Mouse (Mus musculus) ES-Bruce4 (cell line): Measurements from ENCODE around the gene Slc23a2. TPM values are rescaled to one million over a fixed set of nuclear protein-coding genes. Genes with fewer than 3 reads are reported as not detected.

Source experiments
- H3K27ac ChIP-seq: 2 replicates; pipeline ENCODE4 v1.5.1; 2012; ENCODE audit warnings: low read length, inconsistent platforms; ENCODE audit not compliant: insufficient read depth
- H3K27me3 ChIP-seq: 2 replicates; pipeline ENCODE4 v1.6.1; 2012; ENCODE audit warnings: mild to moderate bottlenecking, low read length, inconsistent platforms; ENCODE audit not compliant: control insufficient read depth, poor library complexity, insufficient read depth, severe bottlenecking
- H3K36me3 ChIP-seq: 2 replicates; pipeline ENCODE4 v1.6.1; 2012; ENCODE audit warnings: inconsistent platforms, mild to moderate bottlenecking, low read length, moderate library complexity; ENCODE audit not compliant: control insufficient read depth, poor library complexity, insufficient read depth, severe bottlenecking
- H3K4me1 ChIP-seq: one replicate; pipeline ENCODE4 v1.8.1; 2011; ENCODE audit warnings: low read length; ENCODE audit not compliant: control insufficient read depth, insufficient read depth
- H3K4me3 ChIP-seq: 2 replicates; pipeline ENCODE4 v1.5.1; 2011; ENCODE audit warnings: low read depth, mild to moderate bottlenecking, low read length
- H3K9ac ChIP-seq: 2 replicates; pipeline ENCODE4 v1.6.1; 2012; ENCODE audit warnings: low read depth, mild to moderate bottlenecking, inconsistent platforms; ENCODE audit not compliant: poor library complexity, severe bottlenecking
- H3K9me3 ChIP-seq: replicated peaks from 2 replicates; pipeline ENCODE4 v1.6.1; 2012; ENCODE audit warnings: mild to moderate bottlenecking, low read length, inconsistent platforms; ENCODE audit not compliant: control insufficient read depth, poor library complexity, insufficient read depth, severe bottlenecking
- CTCF ChIP-seq: IDR thresholded peaks from one replicate; pipeline ENCODE4 v1.8.1; 2011; ENCODE audit warnings: low read depth, low read length
- EP300 ChIP-seq: IDR thresholded peaks from 2 replicates; pipeline ENCODE4 v1.6.1; 2011; ENCODE audit warnings: low read depth, low read length; ENCODE audit not compliant: insufficient read depth
- POLR2A ChIP-seq: IDR thresholded peaks from one replicate; pipeline ENCODE4 v1.8.1; 2011; ENCODE audit warnings: low read length; ENCODE audit not compliant: insufficient read depth
- polyA plus RNA-seq: library from polyadenylated mRNA; stranded (reverse); fragments of >200 nt; gene quantifications from 2 replicates; pipeline ENCODE4 v1.2.4, GENCODE M21; 2011; ENCODE audit warnings: low read depth; ENCODE audit not compliant: missing spikeins, insufficient read depth, insufficient read length

Slc23a2 gene
- polyA plus RNA-seq, 1 experiment = 20.8 TPM

- Histone ChIP-seq H3K27me3 (no peaks in the 10 kb centered on the region), H3K36me3 (peaks cover 15% of the 10 kb centered on the region), H3K4me1 (no peaks in the 10 kb centered on the region), H3K4me3 (no peak overlapping the region), H3K9ac (no peak overlapping the region), H3K9me3 (no peaks in the 10 kb centered on the region), H3K27ac (no peak overlapping the region)
- no peak for TF ChIP-seq POLR2A
- TF ChIP-seq CTCF = no peak
- no peak for TF ChIP-seq EP300
These were observed 91.1 kb downstream of the Slc23a2 start for GRCm38 (mm10) chr2:132053824-132054223.

GRCm38 (mm10) chr2:132051798-132052197, 93.1 kb downstream of the Slc23a2 start:
- Histone ChIP-seq H3K4me1 (no peaks in the 10 kb centered on the region), H3K36me3 (0 out of 2 replicates have a peak, but pooled peaks cover 6% of the 10 kb centered on the region), H3K27ac (no peak overlapping the region), H3K4me3 (no peak overlapping the region), H3K9me3 (no peaks in the 10 kb centered on the region), H3K27me3 (no peaks in the 10 kb centered on the region), H3K9ac (no peak overlapping the region)
- no peak for TF ChIP-seq CTCF
- TF ChIP-seq POLR2A = no peak
- TF ChIP-seq EP300 = no peak

- Histone ChIP-seq H3K9me3 (no peaks in the 10 kb centered on the region), H3K27me3 (no peaks in the 10 kb centered on the region), H3K36me3 (no peaks in the 10 kb centered on the region), H3K9ac (no peak overlapping the region), H3K27ac (no peak overlapping the region), H3K4me1 (peaks cover 2% of the 10 kb centered on the region), H3K4me3 (no peak overlapping the region)
- TF ChIP-seq CTCF = no peak
- TF ChIP-seq EP300 = no peak
- no peak for TF ChIP-seq POLR2A
These were observed 95.0 kb downstream of the Slc23a2 start for GRCm38 (mm10) chr2:132049921-132050320.

- Histone ChIP-seq H3K9ac (no peak overlapping the region), H3K4me3 (no peak overlapping the region), H3K27me3 (no peaks in the 10 kb centered on the region), H3K27ac (no peak overlapping the region), H3K36me3 (no peaks in the 10 kb centered on the region), H3K4me1 (peaks cover 4% of the 10 kb centered on the region), H3K9me3 (no peaks in the 10 kb centered on the region)
- TF ChIP-seq CTCF (no peak), EP300 (no peak), POLR2A (no peak)
These were observed 95.4 kb downstream of the Slc23a2 start for GRCm38 (mm10) chr2:132049491-132049890.

GRCm38 (mm10) chr2:132048143-132048772, 96.7 kb downstream of the Slc23a2 start:
- TF ChIP-seq EP300 (no peak), CTCF (no peak)
- no peaks in the 10 kb centered on the region for H3K9me3 ChIP-seq
- H3K36me3 ChIP-seq = no peaks in the 10 kb centered on the region
- no peaks in the 10 kb centered on the region for H3K27me3 ChIP-seq
- H3K27ac ChIP-seq = no peak overlapping the region
- no peak overlapping the region for H3K9ac ChIP-seq
- H3K4me1 ChIP-seq = peaks cover 7% of the 10 kb centered on the region
- no peak overlapping the region for H3K4me3 ChIP-seq

- no peak for TF ChIP-seq CTCF
- TF ChIP-seq POLR2A = no peak
- no peak for TF ChIP-seq EP300
- Histone ChIP-seq H3K9me3 (no peaks in the 10 kb centered on the region), H3K27me3 (no peaks in the 10 kb centered on the region), H3K4me3 (no peak overlapping the region), H3K36me3 (no peaks in the 10 kb centered on the region), H3K9ac (no peak overlapping the region), H3K4me1 (peaks cover 7% of the 10 kb centered on the region), H3K27ac (no peak overlapping the region)
These were observed 97.5 kb downstream of the Slc23a2 start for GRCm38 (mm10) chr2:132047364-132047763.
